Mouse (Mus musculus) right cerebral cortex, adult 18-20 months (tissue): ENCODE results near the gene Gm595.

Experiments
- DNase-seq: peaks from one replicate; pipeline ENCODE4 v3.0.0; 2022; ENCODE audit warnings: mixed read lengths

Gene Gm595

GRCm38 (mm10) chrX:48877613-48878012, at the start of gene Gm595:
TSS of gene Gm595 (minus strand) at chrX:48877713.
- DNase-seq = no peak

DNA sequence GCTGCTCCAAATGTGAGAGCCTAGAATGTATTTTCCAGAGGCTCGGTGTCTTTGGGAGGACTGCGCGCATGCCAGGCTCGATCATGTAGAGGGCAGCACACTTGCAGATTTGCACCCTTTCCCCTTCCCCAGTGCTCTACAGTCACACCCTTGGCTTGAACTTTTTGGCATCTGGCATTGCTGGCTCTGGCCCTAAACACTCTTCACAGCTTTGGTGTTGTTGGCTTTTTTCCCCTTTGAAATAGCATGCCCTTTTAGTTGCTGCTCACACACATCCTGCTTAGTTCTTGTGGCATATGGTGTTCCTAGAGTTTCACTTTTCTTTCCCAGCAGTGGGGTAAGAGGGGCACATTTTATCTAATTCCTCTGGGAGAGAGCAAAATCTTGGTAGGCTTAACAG, 30.9 kb upstream of the Gm595 start:
- DNase-seq = no peak

- DNase-seq = no peak
These were observed 26.2 kb upstream of the Gm595 start for GRCm38 (mm10) chrX:48903744-48904143.

- DNase-seq = peak; percentile 2
These were observed 22.0 kb upstream of the Gm595 start for GRCm38 (mm10) chrX:48899555-48899954.

- DNase-seq = no peak
These were observed 19.3 kb upstream of the Gm595 start for GRCm38 (mm10) chrX:48896803-48897202.

- DNase-seq = no peak
These were observed 16.4 kb upstream of the Gm595 start for GRCm38 (mm10) chrX:48893946-48894345.

GRCm38 (mm10) chrX:48890259-48890658, 12.7 kb upstream of the Gm595 start:
- DNase-seq = no peak

DNA sequence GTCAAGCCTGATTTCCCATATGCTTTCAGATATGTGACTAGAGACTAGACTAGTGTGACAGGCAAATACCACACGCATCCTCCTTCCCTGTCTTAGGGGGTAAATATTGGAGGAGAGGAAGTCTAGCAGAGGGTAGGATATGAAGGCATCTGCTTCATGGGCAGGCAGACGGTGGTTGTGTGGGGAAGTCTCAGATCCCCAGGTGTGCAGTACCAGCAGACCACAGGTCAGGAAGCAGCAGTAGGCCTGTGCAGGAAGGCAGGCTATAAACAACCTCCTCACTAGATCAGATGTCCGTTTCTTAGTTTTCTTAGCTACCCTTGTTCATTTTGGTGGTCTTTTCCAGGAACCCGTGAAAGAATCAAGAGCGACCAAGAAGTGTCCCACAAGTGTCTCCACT, 7.1 kb upstream of the Gm595 start:
- DNase-seq = no peak
